Mouse (Mus musculus): ENCODE data around the gene Xlr4c.
A peak's percentile ranks its signal among the peaks of the same experiment; 100 is the strongest.
"Not testable (repeated sequence)": the region's sequence is repeated elsewhere in the genome, so short reads cannot be mapped to it uniquely, and the experiment has no call there.

Gene Xlr4c

DNA sequence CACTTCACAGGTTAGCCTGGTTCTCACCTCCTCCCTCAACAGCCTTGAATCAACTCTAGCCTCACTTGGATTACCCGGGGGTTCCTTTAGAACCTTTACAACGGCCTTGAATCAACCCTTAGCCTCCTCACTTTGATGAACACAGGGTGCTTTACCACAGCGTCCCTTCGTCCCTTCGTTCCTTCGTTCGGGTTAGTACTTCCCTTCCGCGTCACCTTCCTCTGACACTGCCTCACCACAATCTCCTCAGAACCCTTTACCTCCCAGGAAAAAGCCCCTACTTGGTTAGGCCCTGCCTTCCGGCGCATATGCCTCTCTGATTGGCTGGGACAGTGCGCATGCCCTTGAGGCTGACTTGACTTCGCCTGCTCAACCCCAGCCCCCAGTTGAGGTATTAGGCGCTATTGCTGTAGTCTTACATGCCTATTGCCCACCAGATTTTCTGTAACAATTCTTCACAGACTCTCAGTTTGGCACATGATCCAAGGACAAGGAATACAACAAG lies at the start of gene Xlr4c:
Gene Xlr4c (minus strand): TSS at position 310 of the 505 bp plus-strand sequence.
- DNase-seq = not testable (repeated sequence)

DNA sequence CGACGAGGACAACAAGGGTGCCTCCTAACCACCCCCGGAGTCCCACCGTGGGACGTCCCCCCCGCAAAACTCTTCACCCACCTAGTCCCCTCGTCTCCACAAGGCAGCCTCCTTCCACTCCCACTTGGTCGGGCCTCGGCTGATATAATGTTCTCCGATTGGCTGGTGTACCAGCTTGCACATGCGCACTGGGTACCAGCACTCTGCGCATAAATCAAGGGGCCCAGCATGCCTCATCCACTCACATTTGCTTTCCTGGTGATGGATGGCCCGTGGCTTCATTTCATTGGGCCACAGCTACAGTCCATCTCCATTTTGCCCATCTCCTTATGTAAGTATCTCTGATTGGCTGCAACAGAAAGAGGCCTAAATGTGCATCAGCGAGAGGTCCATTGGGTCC lies 22.3 kb upstream of the Xlr4c start, which contains the start of gene Xlr3c:
Gene Xlr3c (minus strand): TSS at position 121 of the 400 bp plus-strand sequence.
- DNase-seq = not testable (repeated sequence)

DNA sequence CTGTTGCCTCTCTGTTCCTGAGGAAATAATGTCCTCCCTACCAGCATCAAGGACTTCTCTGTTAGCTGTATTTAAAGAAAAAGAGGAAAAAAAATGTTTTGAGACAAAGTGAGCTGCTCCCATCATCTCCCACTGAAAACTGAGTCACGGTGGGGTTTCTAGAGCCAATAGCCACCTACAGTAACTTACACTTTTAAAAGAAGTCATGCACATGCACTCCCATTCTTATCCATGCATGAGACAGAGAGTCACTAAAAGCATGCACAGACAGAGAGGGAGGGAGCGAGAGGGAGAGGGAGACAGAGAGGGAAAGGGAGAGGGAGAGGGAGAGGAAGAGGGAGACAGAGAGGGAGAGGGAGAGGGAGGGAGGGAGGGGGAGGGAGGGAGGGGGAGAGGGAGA lies 19.5 kb upstream of the Xlr4c start:
- not testable (repeated sequence) for DNase-seq

DNA sequence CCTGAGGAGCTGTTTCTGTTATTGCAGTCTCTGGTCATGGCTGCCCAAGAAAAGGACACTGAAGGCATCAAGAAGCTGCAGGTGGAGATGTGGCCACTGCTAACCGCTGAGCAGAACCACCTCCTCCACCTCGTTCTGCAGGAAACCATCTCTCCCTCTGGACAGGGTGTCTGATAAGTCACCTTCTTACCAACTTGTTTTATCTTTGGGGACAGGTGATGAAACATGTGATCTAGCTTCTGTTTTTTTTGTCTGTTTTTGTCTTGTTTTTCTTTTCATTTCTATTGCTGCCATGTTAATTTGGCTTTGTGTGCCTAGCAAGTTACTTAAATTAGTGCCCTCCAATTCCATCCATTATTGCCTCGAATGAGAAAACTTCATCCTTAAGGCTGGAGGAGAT lies 13.6 kb downstream of the Xlr4c start:
- no peak for DNase-seq

DNA sequence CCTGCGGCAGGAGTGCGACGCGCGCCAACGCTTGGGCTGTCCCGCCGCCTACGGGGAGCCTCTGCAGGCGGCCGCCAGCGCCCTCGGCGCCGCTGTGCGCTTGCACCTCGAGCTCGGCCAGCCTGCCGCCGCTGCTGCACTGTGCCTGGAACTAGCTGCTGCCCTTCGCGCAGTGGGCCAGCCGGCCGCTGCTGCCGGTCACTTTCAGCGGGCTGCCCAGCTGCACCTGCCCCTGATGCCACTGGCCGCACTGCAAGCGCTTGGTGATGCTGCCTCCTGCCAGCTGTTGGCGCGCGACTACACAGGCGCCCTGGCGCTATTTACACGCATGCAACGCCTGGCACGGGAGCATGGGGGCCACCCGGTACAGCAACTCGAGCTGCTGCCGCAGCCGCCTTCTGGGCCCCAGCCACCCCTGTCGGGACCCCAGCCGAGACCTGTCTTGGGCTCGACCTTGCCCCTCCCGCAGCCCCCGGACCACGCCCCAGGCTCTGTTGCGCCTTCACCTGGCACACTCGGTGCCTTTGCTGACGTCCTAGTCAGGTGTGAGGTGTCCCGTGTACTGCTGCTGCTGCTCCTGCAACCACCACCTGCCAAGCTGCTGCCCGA lies 14.2 kb downstream of the Xlr4c start:
- DNase-seq = peak; percentile 62 to 64

DNA sequence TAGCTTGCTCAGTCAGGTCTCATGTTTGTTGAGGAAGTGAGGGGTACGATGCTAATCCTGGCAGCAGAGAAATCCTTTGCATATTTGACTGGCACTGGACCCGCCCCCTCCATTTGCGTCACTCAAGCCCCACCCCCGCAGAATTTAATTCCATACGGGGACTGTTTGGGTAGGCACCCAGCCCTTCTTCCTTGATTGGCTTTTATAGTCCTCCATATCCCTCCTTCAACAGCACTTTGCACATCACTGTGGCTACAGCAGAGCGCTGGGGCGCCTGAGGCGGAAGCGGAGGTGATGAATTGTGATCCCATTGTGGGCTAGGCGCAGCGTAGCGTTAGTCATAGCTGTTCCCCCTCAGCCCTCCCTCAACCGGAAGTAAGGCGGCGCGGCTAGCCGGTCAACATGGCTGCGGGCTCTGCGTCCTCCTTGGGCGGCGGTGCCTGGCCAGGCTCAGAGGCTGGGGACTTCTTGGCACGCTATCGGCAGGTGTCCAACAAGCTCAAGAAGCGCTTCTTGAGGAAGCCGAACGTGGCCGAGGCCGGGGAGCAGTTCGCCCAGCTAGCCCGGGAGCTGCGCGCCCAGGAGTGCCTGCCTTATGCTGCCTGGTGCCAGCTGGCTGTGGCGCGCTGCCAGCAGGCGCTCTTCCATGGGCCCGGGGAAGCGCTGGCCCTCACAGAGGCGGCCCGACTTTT lies 14.9 kb downstream of the Xlr4c start, which contains the start of gene F8a:
Gene F8a (plus strand): TSS at position 378 of the 692 bp plus-strand sequence.
- DNase-seq = peak; percentile 77 to 82

DNA sequence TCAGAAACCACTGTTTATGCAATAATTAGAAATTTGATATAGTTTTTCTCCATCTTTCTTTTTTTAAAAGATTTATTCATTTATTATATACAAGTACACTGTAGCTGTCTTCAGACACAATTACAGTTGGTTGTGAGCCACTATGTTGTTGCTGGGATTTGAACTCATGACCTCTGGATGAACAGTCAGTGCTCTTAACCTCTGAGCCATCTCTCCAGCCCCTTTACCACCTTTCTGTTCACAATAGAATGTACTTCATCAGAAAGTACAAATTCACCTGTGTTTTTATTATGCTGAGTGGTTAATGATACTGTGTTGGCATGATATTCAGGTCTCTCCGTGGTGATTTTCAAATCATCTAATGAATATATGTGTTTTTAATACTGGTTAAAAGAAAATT lies 17.6 kb downstream of the Xlr4c start:
- DNase-seq = no peak

DNA sequence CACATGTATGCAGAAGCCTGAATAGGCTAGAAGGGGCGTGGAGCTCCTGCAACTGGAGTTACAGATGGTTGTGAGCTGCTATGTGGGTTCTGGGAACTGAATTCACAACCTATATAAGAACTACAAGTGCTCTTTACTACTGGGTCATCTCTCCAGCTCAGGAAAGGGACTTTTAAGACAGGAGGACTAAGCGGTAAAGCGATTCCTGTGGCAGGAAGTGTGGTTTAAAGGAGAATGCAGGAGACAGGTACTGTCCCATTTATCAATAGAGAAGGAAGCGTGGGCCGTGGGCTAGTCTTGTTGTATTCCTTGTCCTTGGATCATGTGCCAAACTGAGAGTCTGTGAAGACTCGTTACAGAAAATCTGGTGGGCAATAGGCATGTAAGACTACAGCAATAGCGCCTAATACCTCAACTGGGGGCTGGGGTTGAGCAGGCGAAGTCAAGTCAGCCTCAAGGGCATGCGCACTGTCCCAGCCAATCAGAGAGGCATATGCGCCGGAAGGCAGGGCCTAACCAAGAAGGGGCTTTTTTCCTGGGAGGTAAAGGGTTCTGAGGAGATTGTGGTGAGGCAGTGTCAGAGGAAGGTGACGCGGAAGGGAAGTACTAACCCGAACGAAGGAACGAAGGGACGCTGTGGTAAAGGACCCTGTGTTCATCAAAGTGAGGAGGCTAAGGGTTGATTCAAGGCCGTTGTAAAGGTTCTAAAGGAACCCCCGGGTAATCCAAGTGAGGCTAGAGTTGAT lies 28.9 kb downstream of the Xlr4c start, which contains the start of gene Xlr4b:
Gene Xlr4b (plus strand): TSS at position 515 of the 746 bp plus-strand sequence.
- not testable (repeated sequence) for DNase-seq

DNA sequence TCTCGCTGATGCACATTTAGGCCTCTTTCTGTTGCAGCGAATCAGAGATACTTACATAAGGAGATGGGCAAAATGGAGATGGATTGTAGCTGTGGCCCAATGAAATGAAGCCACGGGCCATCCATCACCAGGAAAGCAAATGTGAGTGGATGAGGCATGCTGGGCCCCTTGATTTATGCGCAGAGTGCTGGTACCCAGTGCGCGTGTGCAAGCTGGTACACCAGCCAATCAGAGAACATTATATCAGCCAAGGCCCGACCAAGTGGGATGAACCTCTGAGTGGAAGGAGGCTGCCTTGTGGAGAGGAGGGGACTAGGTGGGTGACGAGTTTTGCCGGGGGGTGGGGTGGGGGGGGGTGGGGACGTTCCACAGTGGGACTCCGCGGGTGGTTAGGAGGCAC lies 51.0 kb downstream of the Xlr4c start, which contains the start of gene Xlr3b:
Gene Xlr3b (plus strand): TSS at position 274 of the 400 bp plus-strand sequence.
- DNase-seq = peak in 1 of 2 experiments; percentile 25
